In genomic region chr1:78053677-78054076, GRCm38 (mm10) we compare ENCODE assay signal across 27 mouse cellular contexts.
A peak's percentile ranks its signal among the peaks of the same experiment; 100 is the strongest.
DNase-seq lines count a peak whose midpoint lies in the region; ATAC-seq and TF ChIP-seq lines count a peak whose summit lies in the region.
"Had no signal": no experiment of that assay in that cellular context is flagged by ENCODE, and none has a peak within 500 bp of the region (broad histone marks: within the 10 kb centered on the region; RNA-seq: fewer than 3 reads in every experiment).

No protein-coding gene starts in this region.

- H3K27me3 ChIP-seq in embryonic facial prominence, embryonic 14.5 days (replicated peaks; ENCODE audit: control insufficient read depth, insufficient read depth, low read length), result no peaks in the 10 kb centered on the region
- no peaks in the 10 kb centered on the region for H3K27me3 ChIP-seq in embryonic facial prominence, embryonic 10.5 days (replicated peaks; ENCODE audit: low read depth, poor library complexity, severe bottlenecking)
- H3K27me3 ChIP-seq in forebrain, postnatal 0 days (ENCODE audit: insufficient read depth, low read length), result no peaks in the 10 kb centered on the region
- no peaks in the 10 kb centered on the region for H3K27me3 ChIP-seq in forebrain, embryonic 16.5 days (replicated peaks; ENCODE audit: control insufficient read depth, insufficient read depth, low read length)
- H3K27me3 ChIP-seq: CH12.LX; embryonic facial prominence, embryonic 12.5 days; embryonic facial prominence, embryonic 15.5 days; forebrain, embryonic 13.5 days had no signal

- 50% methylated on average over 6 of the region's 6 CpGs for WGBS in embryonic facial prominence, embryonic 14.5 days
- WGBS in embryonic facial prominence, embryonic 10.5 days, result 76% methylated on average over 6 of the region's 6 CpGs
- 63% methylated on average over 6 of the region's 6 CpGs for WGBS in forebrain, postnatal 0 days
- 61% methylated on average over 6 of the region's 6 CpGs for WGBS in forebrain, embryonic 16.5 days

- no peak overlapping the region for H3K4me3 ChIP-seq in embryonic facial prominence, embryonic 14.5 days (ENCODE audit: low read depth, low read length)
- no peak overlapping the region for H3K4me3 ChIP-seq in embryonic facial prominence, embryonic 10.5 days
- no peak overlapping the region for H3K4me3 ChIP-seq in forebrain, postnatal 0 days (ENCODE audit: low read depth, low read length)
- no peak overlapping the region for H3K4me3 ChIP-seq in forebrain, embryonic 16.5 days (replicated peaks; ENCODE audit: low read length)
- H3K4me3 ChIP-seq: embryonic facial prominence, embryonic 12.5 days; embryonic facial prominence, embryonic 15.5 days; erythroblast, embryonic 14.5 days; forebrain, embryonic 10.5 days; forebrain, embryonic 13.5 days had no signal

- no peak overlapping the region for H3K4me2 ChIP-seq in embryonic facial prominence, embryonic 14.5 days (ENCODE audit: low read depth, low read length)
- H3K4me2 ChIP-seq in forebrain, postnatal 0 days (ENCODE audit: low read depth), result no peak overlapping the region
- H3K4me2 ChIP-seq in forebrain, embryonic 16.5 days (ENCODE audit: low read length), result no peak overlapping the region
- H3K4me2 ChIP-seq: embryonic facial prominence, embryonic 12.5 days; embryonic facial prominence, embryonic 15.5 days; forebrain, embryonic 13.5 days had no signal

- no peak overlapping the region for H3K9ac ChIP-seq in embryonic facial prominence, embryonic 14.5 days (ENCODE audit: low read depth, low read length)
- H3K9ac ChIP-seq in forebrain, postnatal 0 days, result no peak overlapping the region
- H3K9ac ChIP-seq in forebrain, embryonic 16.5 days (replicated peaks; ENCODE audit: low read depth, low read length), result no peak overlapping the region
- H3K9ac ChIP-seq: embryonic facial prominence, embryonic 12.5 days; embryonic facial prominence, embryonic 15.5 days; forebrain, embryonic 13.5 days had no signal

- no peak for TF ChIP-seq CTCF in forebrain, postnatal 0 days (IDR thresholded peaks at IDR 0.05; ENCODE audit: low read depth)

- H3K27ac ChIP-seq in embryonic facial prominence, embryonic 14.5 days (replicated peaks; ENCODE audit: low read depth, low read length), result no peak overlapping the region
- H3K27ac ChIP-seq in embryonic facial prominence, embryonic 10.5 days (replicated peaks), result no peak overlapping the region
- H3K27ac ChIP-seq in forebrain, postnatal 0 days (ENCODE audit: low read depth, low read length), result no peak overlapping the region
- no peak overlapping the region for H3K27ac ChIP-seq in forebrain, embryonic 16.5 days (ENCODE audit: low read length)
- H3K27ac ChIP-seq: embryonic facial prominence, embryonic 12.5 days; embryonic facial prominence, embryonic 15.5 days; forebrain, embryonic 10.5 days; forebrain, embryonic 13.5 days had no signal

- H3K36me3 ChIP-seq in embryonic facial prominence, embryonic 14.5 days (ENCODE audit: control insufficient read depth, insufficient read depth, low read length), result no peaks in the 10 kb centered on the region
- no peaks in the 10 kb centered on the region for H3K36me3 ChIP-seq in embryonic facial prominence, embryonic 10.5 days (replicated peaks)
- H3K36me3 ChIP-seq in forebrain, postnatal 0 days (ENCODE audit: insufficient read depth), result no peaks in the 10 kb centered on the region
- H3K36me3 ChIP-seq in forebrain, embryonic 16.5 days (ENCODE audit: control insufficient read depth, insufficient read depth), result no peaks in the 10 kb centered on the region
- H3K36me3 ChIP-seq: embryonic facial prominence, embryonic 12.5 days; embryonic facial prominence, embryonic 15.5 days; forebrain, embryonic 10.5 days; G1E had no signal

- no peak for ATAC-seq in embryonic facial prominence, embryonic 14.5 days (ENCODE audit: low read depth)
- ATAC-seq in forebrain, postnatal 0 days, result peak; percentile 38; the same call in 1 of the 2 replicates
- no peak for ATAC-seq in forebrain, embryonic 16.5 days
- ATAC-seq: activated CD4-positive, CD25-positive, alpha-beta regulatory T cell, adult 4 months; CD4-positive, CD25-positive, alpha-beta regulatory T cell, adult 4 months; forebrain, embryonic 13.5 days; Patski had no signal

- H3K9me3 ChIP-seq in embryonic facial prominence, embryonic 14.5 days (ENCODE audit: control insufficient read depth, low read length), result 0 out of 2 replicates have a peak, but pooled peaks cover 5% of the 10 kb centered on the region
- no peaks in the 10 kb centered on the region for H3K9me3 ChIP-seq in embryonic facial prominence, embryonic 10.5 days
- H3K9me3 ChIP-seq in forebrain, postnatal 0 days (ENCODE audit: low read length), result no peaks in the 10 kb centered on the region
- no peaks in the 10 kb centered on the region; the same call in 1 of the 2 replicates for H3K9me3 ChIP-seq in forebrain, embryonic 16.5 days (ENCODE audit: control insufficient read depth, low read length)
- H3K9me3 ChIP-seq: embryonic facial prominence, embryonic 12.5 days; embryonic facial prominence, embryonic 15.5 days; forebrain, embryonic 10.5 days; forebrain, embryonic 13.5 days had no signal

- H3K4me1 ChIP-seq in embryonic facial prominence, embryonic 14.5 days (ENCODE audit: control insufficient read depth, insufficient read depth, low read length), result peaks cover 11% of the 10 kb centered on the region; the same call in 1 of the 2 replicates
- peaks cover 14% of the 10 kb centered on the region for H3K4me1 ChIP-seq in embryonic facial prominence, embryonic 10.5 days
- no peaks in the 10 kb centered on the region for H3K4me1 ChIP-seq in forebrain, postnatal 0 days (ENCODE audit: insufficient read depth)
- no peaks in the 10 kb centered on the region for H3K4me1 ChIP-seq in forebrain, embryonic 16.5 days (replicated peaks; ENCODE audit: control insufficient read depth, insufficient read depth, low read length)
- H3K4me1 ChIP-seq: forebrain, embryonic 13.5 days had no signal

- peak; percentile 51 for DNase-seq in embryonic facial prominence, embryonic 14.5 days (ENCODE audit: low spot score)
- no peak for DNase-seq in embryonic facial prominence, embryonic 10.5 days (ENCODE audit: low spot score)
- peak; percentile 2 for DNase-seq in forebrain, postnatal 0 days
- peak; percentile 23 for DNase-seq in retina, postnatal 1 day
- no peak for DNase-seq in retina, embryonic 14.5 days (ENCODE audit: low spot score)
- DNase-seq: adrenal gland, adult 8-10 months; adrenal gland, postnatal 14 days; adrenal gland, postnatal 36 days; B cell, adult 2 months; cerebellum, adult 11 months; cerebellum, adult 18-20 months; cerebellum, adult 8-10 months; cerebellum, adult 9-11 months; cerebellum, postnatal 14 days; cerebellum, postnatal 36 days; embryo, embryonic 11 days had no signal

Comparison
In these comparisons a context has a peak if more than half of its experiments do, and no peak if none do; other contexts are left out.
1. DNase-seq: peak in embryonic facial prominence, embryonic 14.5 days (single experiment), forebrain, postnatal 0 days (single experiment) and retina, postnatal 1 day (single experiment); none in embryonic facial prominence, embryonic 10.5 days (single experiment) and retina, embryonic 14.5 days (single experiment).